In the genomic region with DNA sequence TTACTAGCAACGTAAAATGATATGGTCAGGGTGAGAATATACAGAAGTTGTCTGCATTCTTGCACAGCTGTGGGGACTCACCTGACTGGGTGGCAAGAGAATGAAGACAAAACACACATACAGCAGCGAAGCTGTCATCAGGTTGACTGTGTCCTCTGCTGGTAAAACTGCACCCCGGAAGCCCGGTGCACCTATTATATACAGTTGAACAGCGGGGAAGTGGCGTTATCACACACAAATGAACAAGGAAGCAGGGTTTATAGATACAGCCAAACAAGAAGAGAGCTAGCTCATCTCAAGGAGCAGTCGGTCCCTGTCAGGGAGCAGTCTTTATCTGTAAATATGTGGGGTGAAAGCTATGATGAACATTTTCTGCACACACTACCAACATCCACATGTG, we compare ENCODE assay signal across 26 mouse cellular contexts. TPM values are rescaled to one million over a fixed set of nuclear protein-coding genes. Genes with fewer than 3 reads are reported as not detected.
DNase-seq lines count a peak whose midpoint lies in the region; ATAC-seq lines count a peak whose summit lies in the region.
"Had no signal": no experiment of that assay in that cellular context is flagged by ENCODE, and none has a peak within 500 bp of the region (broad histone marks: within the 10 kb centered on the region; RNA-seq: fewer than 3 reads in every experiment).

No protein-coding gene starts in this region.

- peak; percentile 15 for ATAC-seq in CD4-positive, CD25-positive, alpha-beta regulatory T cell, adult 4 months
- peak; percentile 13 for ATAC-seq in inflammation-experienced regulatory T-cells, adult 6 months
- ATAC-seq: forebrain, embryonic 13.5 days; forebrain, postnatal 0 days; intestine, embryonic 15.5 days; Patski had no signal

- intact Hi-C loops in heart, postnatal 25 days (cut with DNase I) = loop anchor here (5.0 kb wide), 1 partner anchor 299 kb away; a partner anchor contains a TSS

- no peaks in the 10 kb centered on the region for H3K36me3 ChIP-seq in splenic B cell, adult 2 months (ENCODE audit: control insufficient read depth, insufficient read depth, low read length, poor library complexity, severe bottlenecking)
- H3K36me3 ChIP-seq: forebrain, embryonic 10.5 days; heart, embryonic 10.5 days; heart, embryonic 13.5 days; hindbrain, embryonic 12.5 days; hindbrain, embryonic 15.5 days; intestine, embryonic 15.5 days had no signal

- no peaks in the 10 kb centered on the region for H3K27me3 ChIP-seq in splenic B cell, adult 2 months (ENCODE audit: control insufficient read depth, insufficient read depth, low read length, poor library complexity, severe bottlenecking)
- H3K27me3 ChIP-seq: forebrain, embryonic 13.5 days; heart, embryonic 13.5 days; hindbrain, embryonic 12.5 days; hindbrain, embryonic 15.5 days; intestine, embryonic 15.5 days; Patski had no signal

- DNase-seq in heart, adult 11 months = peak; percentile 39
- no peak for DNase-seq in heart, postnatal 25 days (ENCODE audit: low spot score)
- peak; percentile 33 for DNase-seq in splenic B cell, adult 2 months (ENCODE audit: low read depth, low spot score)
- DNase-seq in frontal cortex, postnatal 10 days (ENCODE audit: low spot score in 2 of 2) = no peak
- no peak for DNase-seq in urinary bladder, adult 2 months (ENCODE audit: low spot score)
- DNase-seq in cerebellum, postnatal 14 days = no peak
- DNase-seq: adrenal gland, adult 2 months; adrenal gland, postnatal 14 days; cerebellum, adult 11 months; cerebellum, adult 2 months; cerebellum, adult 9-11 months; cerebellum, postnatal 36 days; forebrain, postnatal 0 days; gastrocnemius, postnatal 25 days; heart, adult 2 months; heart, postnatal 14 days had no signal

RNA-seq across cellular contexts. Expression of a gene that starts 17.1 kb away (rescaled TPM):
- total RNA-seq in heart, postnatal 25 days (2021) = 10 to 100 TPM; 10.2 to 12.4 TPM
- 10 to 100 TPM; 37.8 to 48.1 TPM for polyA plus RNA-seq in CD4-positive, CD25-positive, alpha-beta regulatory T cell, adult 4 months (2017; shearing (Covaris generic))
- polyA plus RNA-seq in inflammation-experienced regulatory T-cells, adult 6 months (2017; shearing (Covaris generic)) = 10 to 100 TPM; 22.8 to 46.1 (median 33.8) TPM
- 33.8 and 40.6 TPM in 2 replicates for polyA plus RNA-seq in urinary bladder, adult 2 months (2012; rRNA removed)

Comparison
In these comparisons a context has a peak if more than half of its experiments do, and no peak if none do; other contexts are left out.
1. DNase-seq: peak in heart, adult 11 months (single experiment) and splenic B cell, adult 2 months (single experiment); none in heart, postnatal 25 days (single experiment), frontal cortex, postnatal 10 days (0 of 2), urinary bladder, adult 2 months (single experiment) and cerebellum, postnatal 14 days (0 of 2).